Mouse (Mus musculus) activated CD4-positive, CD25-positive, alpha-beta regulatory T cell, adult 4 months (primary cell): ENCODE measurements around the gene Olfr905. TPM values are rescaled to one million over a fixed set of nuclear protein-coding genes. Genes with fewer than 3 reads are reported as not detected.

ENCODE experiments used
- ATAC-seq: one replicate; pipeline ENCODE4 v1.8.0; 2017
- polyA plus RNA-seq, 2 experiments: library from polyadenylated mRNA; unstranded; fragments of 100-300 nt; shearing (Covaris generic); gene quantifications; one replicate each; pipeline ENCODE4 v1.2.1; 2017

Olfr905 gene
- not detected for polyA plus RNA-seq

DNA sequence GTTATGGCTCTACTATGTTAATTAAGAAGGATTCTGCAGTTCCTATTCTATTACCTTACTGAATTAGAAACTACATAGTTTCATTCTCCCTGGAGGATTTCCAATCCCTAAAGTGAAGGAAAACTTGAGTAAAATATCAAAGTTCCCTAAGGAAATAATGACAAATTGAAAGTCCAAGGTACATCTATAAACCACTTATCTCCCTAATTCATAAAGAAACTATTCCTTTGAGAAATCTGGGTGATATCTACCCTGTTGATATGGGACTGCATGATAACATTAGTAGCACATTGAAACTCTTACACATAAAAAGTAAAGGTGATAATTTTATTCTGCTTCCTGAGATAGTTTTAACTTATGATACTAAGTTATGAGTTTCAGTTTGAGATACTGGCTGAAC, at the start of gene Olfr905:
Gene Olfr905 (plus strand): TSS at position 301 of the 400 bp plus-strand sequence.
- ATAC-seq: no peak

DNA sequence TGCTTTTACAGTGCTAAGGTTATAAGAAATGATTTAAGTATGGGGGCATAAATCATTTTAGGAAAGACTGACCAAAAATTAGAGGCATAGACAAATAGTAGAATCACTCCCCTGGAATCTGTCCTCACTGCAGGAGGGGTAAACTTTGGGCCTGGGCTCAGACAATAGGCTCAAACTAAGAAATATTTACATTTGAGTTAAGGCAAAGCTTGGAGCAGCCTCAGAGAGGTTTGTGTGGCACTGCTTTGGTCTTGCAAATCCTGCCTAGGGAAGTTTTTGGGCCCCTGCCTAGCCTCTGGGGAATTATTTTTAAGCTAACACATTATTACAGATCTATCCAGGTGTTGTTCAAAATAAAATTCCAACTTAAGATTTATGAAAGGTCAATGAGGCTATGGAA, 47.1 kb upstream of the Olfr905 start:
- ATAC-seq: no peak

GRCm38 (mm10) chr9:38427026-38427425, 43.9 kb upstream of the Olfr905 start:
- ATAC-seq: no peak

- no peak for ATAC-seq
These were observed 41.8 kb upstream of the Olfr905 start, which contains the start of gene Olfr901 for GRCm38 (mm10) chr9:38429155-38429554. Gene Olfr901 (plus strand): TSS chr9:38429455.

DNA sequence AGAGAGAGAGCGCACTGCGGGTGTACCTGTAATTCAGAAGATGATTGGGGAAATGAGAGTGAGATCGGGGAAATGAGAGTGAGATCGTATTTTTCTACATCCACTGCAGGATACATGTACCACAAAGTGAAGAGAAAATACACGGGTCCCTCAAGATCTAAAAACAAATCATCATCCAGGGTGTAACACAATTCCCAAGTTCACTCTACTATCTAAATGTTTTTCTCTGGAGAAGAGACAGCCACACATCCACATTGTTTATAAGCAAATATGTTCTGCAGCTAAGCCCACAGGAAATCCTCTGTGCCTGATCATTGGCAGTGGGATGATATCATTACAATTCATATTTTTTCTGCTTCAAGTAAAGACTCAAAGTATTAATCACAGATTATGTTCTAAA, 23.6 kb upstream of the Olfr905 start, which contains the start of gene Olfr902:
Gene Olfr902 (plus strand): TSS at position 301 of the 400 bp plus-strand sequence.
- no peak for ATAC-seq

- ATAC-seq: no peak
These were observed 8.1 kb upstream of the Olfr905 start, which contains the start of gene Olfr904 for GRCm38 (mm10) chr9:38462844-38463243. Gene Olfr904 (plus strand): TSS chr9:38463144.

- no peak for ATAC-seq
These were observed 15.9 kb downstream of the Olfr905 start, which contains the start of gene Olfr906 for GRCm38 (mm10) chr9:38486785-38487184. Gene Olfr906 (plus strand): TSS chr9:38487085.

GRCm38 (mm10) chr9:38495501-38495900, 24.6 kb downstream of the Olfr905 start, which contains the start of gene Olfr907:
Gene Olfr907 (plus strand): TSS chr9:38495801.
- no peak for ATAC-seq

DNA sequence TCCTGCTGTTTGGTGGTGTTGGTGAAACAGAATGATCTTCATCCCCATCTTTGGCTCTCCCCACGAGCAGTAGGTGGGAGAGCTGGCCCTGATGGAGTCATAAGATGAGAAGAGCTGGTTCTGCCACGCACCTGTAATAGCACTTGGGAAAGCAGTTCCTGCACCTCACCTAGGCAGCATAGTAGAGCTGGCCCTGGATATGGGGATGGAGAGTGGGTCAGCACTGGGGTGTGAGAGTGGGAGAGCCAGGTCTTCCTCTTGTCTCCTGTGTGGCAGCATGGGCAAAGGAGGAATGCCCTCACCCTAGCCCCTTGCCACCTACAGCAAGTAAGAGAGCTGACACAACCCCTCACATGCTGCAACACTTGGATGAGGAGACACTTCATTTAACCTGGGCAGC, 41.4 kb downstream of the Olfr905 start:
- ATAC-seq: no peak

DNA sequence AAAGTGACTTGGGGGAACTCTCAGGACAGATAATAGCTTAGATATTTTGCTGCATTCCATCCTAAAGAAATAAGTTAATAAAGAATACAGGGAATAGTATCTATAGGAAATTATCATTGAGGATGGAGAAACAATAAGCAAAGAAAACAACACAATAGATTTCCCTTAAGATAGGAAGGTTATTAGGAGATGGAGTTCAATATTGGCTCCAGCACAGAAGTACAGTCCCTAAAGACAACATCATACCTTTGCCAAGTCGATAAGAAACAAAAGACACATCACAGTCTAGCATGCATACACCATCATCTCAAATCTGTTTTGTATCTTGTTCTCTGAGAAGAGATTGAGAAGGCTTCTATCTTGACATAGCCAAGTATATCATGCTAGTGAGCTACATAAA, 50.4 kb downstream of the Olfr905 start, which contains the start of gene Olfr911-ps1:
Gene Olfr911-ps1 (plus strand): TSS at position 301 of the 400 bp plus-strand sequence.
- no peak for ATAC-seq

Other genes starting within 250 kb of the Olfr905 start
- not detected for gene Olfr143, start 218.3 kb upstream of the Olfr905 start, polyA plus RNA-seq
- not detected for gene Olfr895, start 203.3 kb upstream of the Olfr905 start, polyA plus RNA-seq
- gene Olfr896-ps1, start 180.0 kb upstream of the Olfr905 start, polyA plus RNA-seq: not detected
- gene Olfr25, start 142.0 kb upstream of the Olfr905 start, polyA plus RNA-seq: not detected
- not detected for gene Olfr898, start 122.7 kb upstream of the Olfr905 start, polyA plus RNA-seq
- gene Olfr250, start 104.2 kb upstream of the Olfr905 start, polyA plus RNA-seq: under 1 TPM in 1 of 2 experiments, not detected in 1; 0.19 TPM
- gene Olfr251, start 94.0 kb upstream of the Olfr905 start, polyA plus RNA-seq: not detected
- not detected for gene Olfr147, start 69.4 kb upstream of the Olfr905 start, polyA plus RNA-seq
- under 1 TPM in 1 of 2 experiments, not detected in 1; 0.16 TPM for gene Olfr901, start 41.7 kb upstream of the Olfr905 start, polyA plus RNA-seq
- gene Olfr902, start 23.5 kb upstream of the Olfr905 start, polyA plus RNA-seq: not detected
- gene Olfr904, start 8.0 kb upstream of the Olfr905 start, polyA plus RNA-seq: not detected
- not detected for gene Olfr906, start 16.0 kb downstream of the Olfr905 start, polyA plus RNA-seq
- not detected for gene Olfr907, start 24.7 kb downstream of the Olfr905 start, polyA plus RNA-seq
- under 1 TPM in 1 of 2 experiments, not detected in 1; 0.48 TPM for gene Olfr911-ps1, start 50.5 kb downstream of the Olfr905 start, polyA plus RNA-seq
- not detected for gene Olfr910, start 66.7 kb downstream of the Olfr905 start, polyA plus RNA-seq
- gene Olfr912, start 109.1 kb downstream of the Olfr905 start, polyA plus RNA-seq: under 1 TPM in 1 of 2 experiments, not detected in 1; 0.08 TPM
- not detected for gene Olfr913, start 121.7 kb downstream of the Olfr905 start, polyA plus RNA-seq
- gene Olfr914, start 134.0 kb downstream of the Olfr905 start, polyA plus RNA-seq: not detected
- not detected for gene Olfr916, start 188.8 kb downstream of the Olfr905 start, polyA plus RNA-seq
- gene Olfr917, start 194.7 kb downstream of the Olfr905 start, polyA plus RNA-seq: not detected
- under 1 TPM in 1 of 2 experiments, not detected in 1; 0.09 TPM for gene Olfr918, start 203.5 kb downstream of the Olfr905 start, polyA plus RNA-seq
- not detected for gene Olfr919, start 232.6 kb downstream of the Olfr905 start, polyA plus RNA-seq
- 10 to 100 TPM; 23.4 to 23.8 TPM for gene Vwa5a, start 247.2 kb downstream of the Olfr905 start, polyA plus RNA-seq